Mouse (Mus musculus) lung, postnatal 4 days (tissue): ENCODE data around the gene Papola.

Experiments
- DNase-seq, 2 experiments: peaks; one replicate each; pipeline ENCODE4 v3.0.0; 2021

The Papola gene

DNA sequence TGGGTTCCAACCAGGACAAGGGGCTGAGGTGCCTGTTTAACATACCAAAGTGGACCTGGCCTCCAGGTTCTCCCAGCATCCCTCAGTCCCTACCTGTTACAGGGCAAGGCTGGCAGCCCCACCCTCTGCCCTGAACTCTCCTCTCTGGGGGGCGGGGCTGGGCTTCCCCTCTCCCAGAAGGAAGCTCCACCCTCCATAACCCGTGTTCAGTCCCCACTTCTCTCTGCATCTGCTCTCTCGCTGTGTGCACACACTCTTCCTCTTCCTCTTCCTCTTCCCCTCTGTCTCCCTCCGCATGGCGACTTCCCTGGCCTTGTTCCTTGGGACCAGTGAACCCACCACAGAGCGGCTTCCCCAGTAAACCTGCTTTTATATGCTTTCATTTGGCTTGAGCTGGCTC, 84.7 kb downstream of the Papola start:
- DNase-seq: no peak

DNA sequence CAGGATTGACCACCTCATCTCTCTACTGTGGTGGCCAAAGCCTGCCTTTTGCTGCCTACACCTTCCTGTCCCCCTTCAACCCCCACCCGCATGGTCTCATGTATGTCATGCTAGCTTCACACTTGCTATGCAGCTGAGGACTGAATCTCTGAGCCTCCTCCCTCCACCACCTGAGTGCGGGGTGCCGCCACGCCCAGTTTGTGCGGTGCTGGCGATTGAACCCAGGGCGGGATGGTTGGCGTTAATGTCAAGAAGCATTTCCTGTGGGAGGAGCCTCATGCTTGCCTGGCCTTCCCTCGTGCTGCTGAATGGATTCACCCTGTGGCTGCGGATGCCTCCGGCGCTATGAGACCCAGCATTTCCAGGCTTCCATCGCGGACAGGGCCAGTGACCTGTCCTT, 85.2 kb downstream of the Papola start:
- DNase-seq: no peak

DNA sequence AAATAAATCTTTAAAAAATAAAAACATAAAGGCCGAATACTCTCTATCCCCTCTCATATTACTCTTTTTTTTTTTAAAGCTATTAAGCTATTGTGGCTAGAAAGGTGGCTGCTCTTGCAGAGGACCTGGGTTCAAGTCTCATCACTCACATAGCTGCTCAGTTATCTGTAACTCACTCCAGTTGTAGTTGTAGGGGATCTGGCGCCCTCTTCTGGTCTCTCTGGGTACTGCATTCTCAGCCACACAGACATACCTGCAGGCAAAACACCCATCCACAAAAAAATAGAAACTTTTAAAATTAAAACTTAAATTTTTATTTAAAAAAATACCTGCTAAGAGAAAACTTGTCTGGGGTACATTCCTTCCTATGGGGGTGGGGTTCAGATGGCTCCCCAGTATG, 88.8 kb downstream of the Papola start:
- no peak for DNase-seq

DNA sequence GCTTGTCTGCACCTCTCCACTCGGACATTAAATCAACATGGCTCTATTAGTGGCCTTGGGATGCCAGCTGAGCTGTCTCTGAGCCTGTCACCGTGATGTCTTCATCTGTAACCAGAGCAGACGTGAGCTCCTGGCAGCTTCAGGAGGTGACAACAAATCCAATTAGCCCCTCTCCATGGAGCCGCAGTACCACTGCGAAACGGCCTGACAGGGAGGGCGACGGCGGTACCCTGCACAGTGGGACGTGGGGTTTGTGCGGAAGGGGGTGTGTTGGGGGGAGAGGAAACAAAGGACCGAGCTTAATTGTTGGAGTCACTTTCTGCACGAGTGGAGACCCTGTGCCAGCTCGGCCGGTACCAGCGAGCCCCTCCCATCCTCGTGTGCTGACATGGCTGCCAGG, 90.6 kb downstream of the Papola start:
- no peak for DNase-seq

DNA sequence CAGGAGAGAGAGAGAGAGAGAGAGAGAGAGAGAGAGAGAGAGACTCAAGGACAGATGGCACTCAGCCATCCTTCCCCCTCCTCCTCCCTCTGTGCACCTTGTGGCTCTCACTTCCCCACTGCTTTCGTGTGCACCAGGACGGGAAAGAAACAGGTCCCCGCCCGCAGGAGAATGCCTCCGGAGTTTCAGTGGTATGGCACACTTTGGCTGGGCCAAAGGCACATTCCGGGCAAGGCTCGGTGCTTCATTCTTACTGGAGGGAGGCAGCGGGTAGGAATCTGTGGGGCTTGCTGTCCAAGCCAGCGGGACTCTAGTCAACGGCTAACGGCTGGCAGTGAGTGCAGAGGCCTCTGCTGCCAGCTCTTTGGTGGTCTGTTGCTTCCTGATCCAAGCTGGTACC, 92.0 kb downstream of the Papola start:
- DNase-seq: no peak

DNA sequence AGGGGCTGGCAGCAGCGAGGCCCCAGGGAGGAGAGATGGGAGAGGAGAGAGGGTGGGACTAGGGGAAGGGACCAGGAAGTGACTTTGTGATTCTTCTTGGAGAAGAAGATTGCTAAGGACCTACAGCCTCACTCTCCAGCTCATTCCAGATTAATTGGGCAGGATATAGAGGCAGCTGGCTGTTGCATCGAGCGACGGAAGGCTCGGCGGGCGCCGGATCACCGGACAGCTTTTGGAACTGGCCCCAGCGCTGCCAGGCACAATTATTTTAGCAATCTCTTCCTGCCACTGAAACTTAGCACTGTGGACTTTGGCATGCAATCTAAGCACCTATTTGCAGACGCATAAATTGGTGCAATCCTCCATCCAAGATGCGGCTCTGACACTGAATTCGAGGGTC, 92.4 kb downstream of the Papola start:
- no peak for DNase-seq

DNA sequence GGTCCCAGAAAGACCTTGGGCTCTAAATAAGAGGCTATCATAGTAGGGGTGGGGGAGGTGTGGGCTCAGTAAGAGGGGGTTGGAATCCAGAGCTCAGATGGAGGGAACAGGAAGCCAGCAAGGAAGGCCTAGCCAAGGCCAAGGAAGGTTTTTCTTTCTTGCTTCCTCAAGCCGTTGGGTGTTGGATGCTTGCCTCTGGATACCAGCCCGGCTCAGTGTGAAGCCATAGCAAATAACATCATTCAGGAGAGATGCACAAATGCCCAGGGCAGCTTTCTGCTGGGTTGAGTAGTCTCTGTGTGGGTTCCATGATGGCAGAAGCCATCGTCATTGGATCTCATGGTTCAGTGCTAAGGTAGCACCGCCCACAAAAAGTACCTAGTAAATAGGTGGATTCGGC, 94.3 kb downstream of the Papola start:
- no peak for DNase-seq

DNA sequence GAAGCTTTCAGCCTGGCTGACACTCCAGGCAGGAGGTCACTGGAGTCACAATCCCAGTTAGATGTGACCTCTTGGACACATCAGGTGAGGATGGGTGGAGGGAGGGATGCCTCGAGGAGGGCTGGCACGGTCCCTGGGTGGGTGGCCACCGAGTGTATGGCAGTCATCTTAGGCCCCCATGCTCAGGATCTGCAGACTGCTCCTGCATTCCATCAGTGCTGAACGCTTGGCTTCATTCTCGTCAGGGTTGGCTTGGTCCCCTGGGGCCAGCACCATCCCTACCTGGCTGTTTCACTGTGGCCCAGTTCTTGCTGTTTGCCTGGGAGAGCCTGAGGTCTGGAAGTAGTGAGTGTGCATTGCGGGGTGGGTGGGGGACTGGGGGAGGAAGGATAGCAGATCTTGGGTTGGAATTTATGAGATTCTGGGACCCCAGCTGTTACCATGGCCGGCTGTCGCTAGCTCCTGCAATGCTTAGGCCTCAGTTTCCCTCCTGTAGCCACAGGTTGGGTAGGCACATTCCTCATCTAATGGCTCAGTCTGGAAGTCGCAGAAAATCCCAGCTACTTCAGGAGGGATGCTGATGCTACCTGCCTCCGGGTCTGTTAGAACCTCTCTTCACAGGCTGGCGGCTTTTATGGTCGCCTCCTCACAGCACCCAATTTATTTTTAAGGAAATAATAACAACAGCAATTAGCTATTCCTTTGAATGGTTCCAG, 99.5 kb downstream of the Papola start:
- no peak for DNase-seq

DNA sequence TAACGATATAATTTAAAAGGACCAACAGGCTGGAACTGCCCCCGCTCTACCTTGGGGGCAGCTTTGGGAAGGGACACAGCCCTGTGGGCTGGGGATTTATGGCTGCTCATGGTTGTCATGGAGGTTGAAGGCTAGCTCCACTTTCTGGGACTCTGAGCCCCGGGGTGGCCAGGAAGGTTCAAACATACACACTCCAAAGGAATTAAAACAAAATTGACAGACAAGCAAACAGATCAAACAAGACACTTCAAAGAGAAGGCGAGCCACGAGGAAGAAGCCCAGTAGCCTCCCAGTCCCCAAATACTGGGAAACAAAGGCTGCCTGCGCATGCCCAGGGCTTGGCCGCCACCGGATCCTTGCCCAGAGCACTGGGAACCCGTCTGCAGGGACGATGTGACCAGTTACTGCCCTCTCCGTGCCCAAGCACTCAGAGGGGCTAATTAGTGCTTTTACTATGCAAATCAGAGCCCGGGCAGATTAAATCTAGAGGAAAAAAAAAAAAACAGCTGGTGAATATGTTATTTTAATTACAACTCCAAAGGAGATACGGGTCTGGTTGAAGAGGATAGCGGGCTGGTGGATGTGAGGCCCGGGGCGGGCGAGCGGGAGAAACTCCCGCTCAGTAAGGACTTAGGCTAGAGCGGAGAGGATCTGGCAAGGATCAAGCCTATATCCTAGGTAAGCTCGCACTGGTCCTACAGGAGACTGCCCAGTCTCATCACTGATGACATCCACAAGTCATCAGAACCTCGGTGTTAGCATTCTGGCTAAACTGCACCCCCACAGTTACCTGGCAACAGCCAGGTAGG, 100.2 kb downstream of the Papola start:
- no peak for DNase-seq
